Mouse (Mus musculus) hematopoietic stem cell, adult 5-6 weeks (primary cell): ENCODE results near the gene Mrpl40. TPM values are rescaled to one million over a fixed set of nuclear protein-coding genes. Genes with fewer than 3 reads are reported as not detected.
"Not testable (repeated sequence)": the region's sequence is repeated elsewhere in the genome, so short reads cannot be mapped to it uniquely, and the experiment has no call there.

Experiments
- ATAC-seq, 2 experiments: fragments of 125-278 bp in 1 of 2; replicated peaks in 1 of 2; 2 replicates each; pipeline ENCODE4 v1.8.0; 2016 to 2017; ENCODE audit warnings: inconsistent platforms in 2 of 2, mild to moderate bottlenecking in 2 of 2, moderate number of reproducible peaks in 2 of 2, low read depth in 1 of 2, moderate TSS enrichment in 1 of 2; ENCODE audit not compliant: low FRiP score in 2 of 2, poor library complexity in 2 of 2, severe bottlenecking in 2 of 2, insufficient read depth in 1 of 2, low TSS enrichment in 1 of 2
- total RNA-seq: library from RNA; stranded (forward); fragments of 172-1452, 232-1000 nt; gene quantifications from 2 replicates; pipeline ENCODE4 v1.2.3, GENCODE M21; 2017

The Mrpl40 gene
- 70.6 and 94.1 TPM in 2 replicates for total RNA-seq

DNA sequence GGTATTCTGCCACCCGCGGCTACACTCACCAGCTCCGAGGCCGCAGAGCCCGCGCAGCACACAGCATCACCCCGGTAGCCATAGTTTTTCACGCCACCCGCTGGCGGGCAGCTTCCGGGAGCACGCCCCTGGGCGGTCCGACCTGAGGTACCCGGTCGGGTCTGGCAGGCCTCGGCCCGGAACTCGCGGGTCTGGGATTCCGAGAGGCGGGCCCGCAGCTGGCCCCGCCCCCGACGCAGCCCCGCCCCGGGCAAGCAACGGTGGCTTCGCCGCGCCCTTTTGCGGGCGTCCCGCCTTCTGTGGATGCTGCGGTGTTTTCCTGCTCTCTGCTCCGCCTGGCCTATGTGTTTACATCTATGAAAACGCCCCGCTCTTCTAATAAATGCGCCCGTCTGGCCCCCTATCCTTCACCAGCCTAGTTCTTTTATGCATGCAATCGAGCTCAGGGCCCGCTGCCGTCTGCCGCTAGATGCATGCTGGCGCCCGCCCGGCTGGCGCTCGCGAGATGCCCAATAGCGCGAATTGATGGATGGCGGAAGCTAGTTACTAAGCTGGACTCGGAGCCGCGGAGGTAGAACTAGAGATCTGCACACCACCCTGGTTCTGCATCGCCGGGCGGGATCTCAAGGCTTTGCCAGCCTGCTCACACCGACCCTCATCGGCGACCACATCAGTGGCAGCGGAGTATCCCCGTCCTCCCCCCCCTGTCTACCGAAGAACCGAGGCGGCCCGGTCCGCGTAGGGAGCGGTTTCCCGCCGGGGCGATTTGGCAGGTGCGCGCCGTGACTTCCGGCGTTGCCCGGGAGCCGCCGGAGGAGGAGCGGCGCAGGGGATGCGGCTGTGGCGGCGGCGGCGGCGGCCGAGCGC is at the start of gene Mrpl40, which contains the start of gene Hira:
Gene Mrpl40, minus strand, starts transcription at position 421 of the 867 bp plus-strand sequence.
Gene Hira, plus strand, starts transcription at position 596 of the 867 bp plus-strand sequence.
- peak; percentile 82 to 88 for ATAC-seq

DNA sequence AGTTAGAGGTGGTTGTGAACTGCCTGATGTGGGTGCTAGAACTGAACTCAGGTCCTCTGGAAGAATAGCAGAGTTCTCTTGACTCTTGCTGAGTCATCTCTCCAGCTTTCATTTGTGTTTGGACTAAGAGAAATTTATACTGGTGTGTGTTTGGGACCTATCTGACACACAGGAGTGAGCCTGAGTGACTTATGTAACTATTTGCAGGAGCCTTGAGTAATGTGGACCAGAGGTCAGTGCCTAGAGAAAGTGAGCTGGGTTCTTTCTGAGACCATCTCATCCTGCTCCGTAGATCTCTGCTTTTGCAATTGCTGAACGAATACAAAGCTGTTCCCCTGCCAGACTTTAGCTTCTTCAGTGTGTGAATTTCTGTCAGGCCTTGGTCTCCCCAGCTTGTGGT is 45.1 kb upstream of the Mrpl40 start:
- no peak for ATAC-seq

DNA sequence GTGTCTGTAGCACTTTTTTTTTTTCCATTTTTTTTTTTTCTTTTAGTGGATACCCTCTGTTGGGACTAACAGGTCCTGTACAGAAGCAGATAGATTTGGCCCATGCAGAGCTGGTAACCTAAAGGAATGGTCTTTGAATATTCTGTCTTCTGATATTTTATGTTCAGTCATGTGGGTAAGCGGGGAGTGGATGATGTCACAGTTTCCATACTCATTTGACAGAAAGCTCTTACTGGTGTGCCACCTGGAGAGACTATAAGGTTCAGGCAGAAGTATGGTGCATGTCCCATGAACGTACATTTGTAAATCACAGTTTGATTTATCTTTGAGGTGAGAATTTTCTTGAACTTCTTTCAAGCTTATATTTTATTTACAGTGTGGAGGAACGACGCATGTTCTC is 39.4 kb upstream of the Mrpl40 start:
- no peak for ATAC-seq

DNA sequence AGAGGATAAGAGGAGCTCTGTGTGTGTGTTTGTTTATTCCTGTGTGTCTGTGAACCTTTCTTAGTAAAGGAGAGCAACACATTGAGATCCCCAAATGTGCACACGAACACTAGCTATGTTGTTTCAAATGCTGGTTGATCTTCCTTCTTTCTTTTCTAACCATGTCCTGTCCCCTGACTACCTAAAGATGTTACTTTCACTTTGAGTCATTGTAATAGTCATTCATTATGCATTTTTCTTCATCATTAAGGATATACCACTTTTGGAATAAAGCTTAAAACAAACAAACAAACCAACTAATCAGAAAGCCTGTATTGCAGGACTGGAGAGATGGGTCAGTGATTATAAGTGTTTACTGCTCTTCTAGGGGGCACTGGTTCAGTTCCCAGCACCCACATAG is 29.0 kb upstream of the Mrpl40 start:
- ATAC-seq, result no peak

DNA sequence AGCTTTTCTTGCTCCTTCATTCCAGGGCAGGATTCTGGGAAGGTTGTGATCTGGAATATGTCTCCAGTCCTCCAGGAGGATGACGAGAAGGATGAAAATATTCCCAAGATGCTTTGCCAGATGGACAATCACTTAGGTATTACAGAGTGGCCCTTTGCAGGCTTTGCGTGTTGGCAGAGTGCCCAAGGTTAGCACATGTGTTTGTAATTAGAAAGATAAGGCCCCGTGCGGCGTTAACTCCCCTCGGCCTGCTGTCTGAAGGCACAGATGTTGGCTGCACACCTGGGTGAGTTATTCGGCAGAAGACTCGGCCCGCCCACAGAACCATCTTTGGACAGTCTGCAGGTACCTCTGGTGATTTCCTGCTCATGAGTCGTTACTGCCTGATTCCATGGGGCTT is 19.8 kb upstream of the Mrpl40 start:
- no peak for ATAC-seq

DNA sequence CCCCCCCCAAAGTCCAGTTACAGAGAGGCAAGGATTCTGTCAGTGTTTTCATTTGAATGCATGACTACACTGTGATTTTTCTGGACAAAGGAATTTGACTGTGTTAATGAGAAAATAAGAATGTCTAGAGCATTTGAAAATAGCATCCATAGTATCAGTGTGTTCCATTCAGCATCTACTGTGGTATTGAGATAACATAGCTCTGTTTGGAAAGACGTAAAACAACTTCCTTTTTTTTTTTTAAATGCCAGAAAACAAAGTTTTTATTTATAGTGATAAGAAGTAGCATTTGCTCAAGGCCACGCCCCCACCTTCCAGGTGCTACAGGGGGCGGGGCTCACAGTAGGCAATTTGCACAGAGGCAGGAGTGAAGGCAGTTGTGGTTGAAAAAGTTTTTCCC is 18.6 kb upstream of the Mrpl40 start:
- ATAC-seq, result no peak

DNA sequence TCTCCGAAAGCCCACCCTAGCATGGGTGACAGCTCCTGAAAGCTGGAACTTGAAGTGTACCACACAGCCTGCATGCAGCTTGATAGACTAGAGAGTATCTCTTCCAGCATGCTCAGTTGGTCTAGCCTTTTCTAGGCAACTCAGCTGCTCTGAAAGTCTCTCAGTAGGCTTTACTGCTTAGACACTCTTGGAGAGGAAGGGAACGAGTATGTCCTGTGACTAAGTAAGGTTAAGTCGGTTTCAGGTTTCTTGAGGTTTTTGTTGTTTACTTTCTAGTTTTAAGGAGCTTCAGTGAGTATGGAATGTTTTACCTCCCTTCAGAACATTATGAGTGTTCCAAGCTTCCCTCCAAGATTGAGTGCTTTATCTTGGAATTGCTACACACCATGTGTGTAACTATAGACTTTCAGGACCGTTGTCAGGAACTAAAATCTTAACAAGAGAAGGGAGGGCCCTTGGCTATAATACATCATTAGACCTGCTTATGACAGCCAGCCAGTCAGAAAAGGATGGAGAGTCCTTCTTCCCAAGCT is 17.2 kb upstream of the Mrpl40 start:
- no peak for ATAC-seq

DNA sequence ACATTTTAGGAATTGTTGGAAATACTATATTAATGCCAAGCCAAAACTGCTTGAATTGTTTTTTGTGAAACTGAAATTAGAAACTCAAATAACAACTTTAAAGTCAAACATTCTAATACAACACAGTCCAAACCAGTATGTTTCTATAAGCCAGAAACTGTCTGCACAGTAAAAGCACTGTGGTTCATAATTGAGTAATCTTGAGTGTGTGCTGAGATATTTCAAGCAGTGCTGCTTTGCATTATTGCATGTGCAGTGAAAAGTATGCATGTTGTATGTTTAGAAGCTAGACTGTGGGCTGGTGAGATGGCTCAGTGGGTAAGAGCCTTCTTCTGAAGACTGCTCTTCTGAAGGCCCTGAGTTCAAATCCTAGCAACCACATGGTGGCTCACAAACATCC is 7.4 kb upstream of the Mrpl40 start:
- ATAC-seq, result no peak

DNA sequence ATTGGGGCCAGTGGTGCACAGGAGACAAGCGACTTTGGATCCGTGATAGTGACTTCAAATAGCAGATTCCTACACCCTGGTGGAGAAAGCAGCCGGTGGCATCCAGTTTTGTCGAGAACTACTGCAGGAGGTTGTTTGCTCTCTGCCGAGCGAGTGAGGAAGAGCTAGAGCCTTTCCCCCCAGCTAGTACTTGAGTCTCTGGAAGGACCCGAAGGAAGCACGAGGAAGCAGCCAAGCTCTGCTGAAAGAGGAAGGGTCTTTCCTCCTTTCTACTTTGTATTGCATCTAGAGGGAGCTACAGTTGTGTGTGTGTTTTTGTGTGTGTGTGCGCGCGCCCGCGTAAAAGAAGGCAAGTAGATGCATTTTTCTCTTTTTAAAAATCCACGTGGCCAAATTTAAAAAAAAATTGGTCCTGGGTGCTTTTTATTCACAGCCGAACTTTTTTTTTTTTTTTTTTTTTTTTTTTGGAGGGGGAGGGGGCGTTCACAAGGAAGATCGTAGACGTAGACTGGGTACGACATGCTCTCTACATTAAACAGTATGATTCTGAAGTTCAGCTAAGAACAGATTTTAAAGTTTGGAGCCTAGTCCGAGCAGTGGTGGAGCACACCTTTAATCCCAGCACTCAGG is 1.5 kb upstream of the Mrpl40 start:
- ATAC-seq, result peak in 1 of 2 experiments; percentile 39; a peak in 3 of 4 replicates

DNA sequence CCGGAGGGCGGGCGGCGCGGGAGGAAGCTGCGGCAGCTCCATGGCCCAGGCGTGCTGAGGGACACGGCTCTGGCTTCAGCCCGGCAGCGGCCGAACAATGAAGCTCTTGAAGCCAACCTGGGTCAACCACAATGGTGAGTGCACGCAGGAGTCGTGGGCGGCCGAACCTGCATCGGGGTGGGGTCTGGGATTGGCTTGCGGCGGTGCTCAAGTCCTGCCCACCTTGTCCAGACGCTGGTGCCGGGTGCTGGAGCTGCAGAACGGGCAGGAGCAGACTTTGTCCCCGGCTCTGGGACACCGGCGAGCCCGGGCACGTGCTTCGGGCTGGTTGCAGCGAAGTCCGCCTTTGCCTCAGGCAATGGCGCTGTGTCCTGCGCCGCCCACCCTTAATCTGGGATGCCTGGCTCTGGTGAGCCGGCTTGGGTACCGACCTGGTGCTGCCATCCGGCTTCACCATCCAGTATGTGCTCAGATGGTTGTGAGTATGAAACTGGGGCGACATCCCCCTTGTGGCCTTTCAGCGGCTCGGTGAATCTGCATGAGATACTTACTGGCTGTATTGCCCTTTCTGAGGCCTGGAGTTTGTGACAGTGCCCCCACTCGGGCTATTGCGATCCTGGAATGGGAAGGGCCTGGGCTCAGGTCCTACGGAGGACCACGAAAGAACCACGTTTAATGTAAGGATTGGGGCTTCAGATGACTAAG is 876 bp upstream of the Mrpl40 start:
- peak; percentile 48 to 57 for ATAC-seq

DNA sequence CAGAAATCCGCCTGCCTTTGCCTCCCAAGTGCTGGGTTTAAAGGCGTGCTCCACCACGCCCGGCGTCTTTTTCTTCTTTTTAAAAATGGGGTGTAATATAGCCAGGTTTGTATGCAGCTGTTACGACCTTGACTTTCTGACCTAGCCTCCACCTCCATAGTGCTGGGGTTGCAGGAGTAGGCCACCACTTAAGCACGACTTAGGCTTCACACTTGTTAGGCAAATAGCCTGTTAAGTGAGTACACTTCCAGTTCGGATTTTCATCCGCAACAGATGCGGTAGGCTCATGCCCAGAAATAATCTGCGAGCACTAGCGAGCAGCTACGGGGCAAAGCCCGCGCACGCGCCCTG is 596 bp downstream of the Mrpl40 start:
- ATAC-seq, result no peak

DNA sequence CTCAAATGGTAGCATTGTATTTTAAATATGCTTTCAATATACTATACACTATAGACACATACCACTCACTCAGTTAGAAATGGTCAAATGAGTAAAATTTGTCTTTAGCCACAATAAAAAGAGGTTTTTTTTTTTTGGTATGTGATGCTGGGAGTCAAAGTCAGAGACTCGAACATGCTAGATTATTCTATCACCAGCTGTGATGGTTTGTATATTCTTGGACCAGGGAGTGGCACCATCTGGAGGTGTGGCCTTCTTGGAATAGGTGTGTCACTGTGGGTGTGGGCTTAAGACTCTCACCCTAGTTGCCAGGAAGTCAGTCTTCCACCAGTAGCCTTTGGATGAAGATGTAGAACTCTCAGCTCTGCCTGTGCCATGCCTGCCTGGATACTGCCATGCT is 6.2 kb downstream of the Mrpl40 start:
- ATAC-seq, result not testable (repeated sequence)

DNA sequence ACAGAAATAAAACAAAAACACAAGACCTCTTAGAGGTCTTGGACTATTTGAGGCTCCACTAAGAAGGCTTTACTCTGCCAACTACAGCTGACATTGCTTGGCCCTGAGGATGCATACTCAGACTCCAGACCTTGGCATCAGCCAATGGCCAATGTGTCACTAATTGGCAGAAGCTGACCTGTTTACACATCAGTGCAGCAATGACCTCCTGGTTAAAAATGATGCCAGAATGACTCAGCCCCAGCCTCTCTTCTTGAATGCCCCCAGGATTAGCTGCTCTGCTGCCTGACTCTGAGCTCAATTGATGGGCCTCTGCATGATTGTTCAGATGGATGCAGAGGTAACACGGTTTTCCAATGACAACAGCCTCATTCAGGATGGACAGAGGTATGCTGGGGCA is 16.5 kb downstream of the Mrpl40 start:
- ATAC-seq, result no peak

DNA sequence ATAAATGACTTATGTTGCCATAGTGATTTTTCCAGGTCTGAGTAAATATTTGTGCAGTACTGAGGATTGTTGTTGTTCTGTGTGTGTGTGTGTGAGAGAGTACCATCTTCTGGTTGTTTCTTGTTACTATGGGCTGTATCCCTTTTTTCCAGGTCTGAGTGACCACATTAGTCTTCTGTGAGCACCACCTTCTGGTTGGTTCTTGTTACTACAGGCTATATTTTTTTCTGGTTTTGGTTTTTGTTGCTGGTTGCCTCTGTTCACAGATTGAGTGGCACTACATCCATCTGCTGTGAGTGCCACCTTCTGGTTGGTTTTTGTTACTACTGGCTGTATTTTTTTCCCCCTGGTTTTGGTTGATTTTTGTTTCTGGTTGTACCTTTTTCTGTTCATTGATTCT is 18.1 kb downstream of the Mrpl40 start:
- peak; percentile 32 to 48; a peak in 2 of 4 replicates for ATAC-seq

DNA sequence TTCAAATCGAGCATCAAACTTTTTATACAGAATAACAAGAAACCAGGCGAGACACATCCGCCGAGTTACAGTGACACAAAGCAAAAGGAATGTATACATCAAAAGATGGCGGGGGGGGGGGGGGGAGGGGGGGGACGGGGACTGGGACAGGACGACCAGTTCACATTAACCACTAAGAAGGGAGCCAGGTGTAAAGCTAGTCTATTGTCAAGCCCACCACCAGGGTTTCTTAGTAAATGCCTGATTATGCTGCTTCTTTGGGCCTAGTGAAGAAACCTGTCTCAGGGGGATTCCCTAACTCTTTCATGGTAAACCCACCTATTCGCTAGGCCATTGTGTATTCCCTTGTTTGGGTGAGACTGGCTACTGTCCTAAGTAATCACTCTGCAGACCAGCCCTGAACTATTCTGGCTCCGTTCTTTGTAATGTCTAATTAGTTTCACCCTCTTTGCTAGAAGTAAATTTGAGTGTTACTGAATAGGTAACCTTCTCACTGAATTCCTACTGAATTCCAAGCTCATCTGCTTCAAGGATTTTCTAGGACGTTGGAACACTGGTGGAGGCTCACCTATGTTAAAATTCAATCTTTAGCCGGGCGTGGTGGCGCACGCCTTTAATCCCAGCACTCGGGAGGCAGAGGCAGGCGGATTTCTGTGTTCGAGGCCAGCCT is 27.0 kb downstream of the Mrpl40 start:
- ATAC-seq, result not testable (repeated sequence)

DNA sequence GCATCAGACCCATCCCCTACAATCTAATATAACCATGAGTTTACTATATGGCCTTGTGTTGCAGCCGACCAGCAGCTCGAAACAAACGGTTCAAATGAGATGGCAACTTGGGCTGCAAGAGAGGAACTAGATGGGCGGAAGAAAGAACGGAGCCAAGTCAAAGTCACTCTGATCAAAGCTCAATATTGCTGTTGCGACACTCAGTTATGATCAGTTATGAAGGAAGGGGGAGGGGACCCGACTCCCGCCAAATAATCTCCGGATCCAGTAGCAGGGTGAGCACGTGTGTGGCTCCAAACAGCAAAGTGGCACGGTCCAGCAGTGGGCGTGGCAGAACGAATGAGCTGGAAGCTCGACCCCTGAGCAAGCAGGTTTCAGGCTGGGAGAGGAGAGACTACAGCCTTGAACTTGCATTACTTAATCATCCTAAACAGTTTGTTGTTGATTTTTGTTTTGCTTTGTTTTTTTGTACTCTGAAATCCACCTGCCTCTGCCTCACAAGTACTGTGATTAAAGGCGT is 30.3 kb downstream of the Mrpl40 start:
- ATAC-seq, result no peak

DNA sequence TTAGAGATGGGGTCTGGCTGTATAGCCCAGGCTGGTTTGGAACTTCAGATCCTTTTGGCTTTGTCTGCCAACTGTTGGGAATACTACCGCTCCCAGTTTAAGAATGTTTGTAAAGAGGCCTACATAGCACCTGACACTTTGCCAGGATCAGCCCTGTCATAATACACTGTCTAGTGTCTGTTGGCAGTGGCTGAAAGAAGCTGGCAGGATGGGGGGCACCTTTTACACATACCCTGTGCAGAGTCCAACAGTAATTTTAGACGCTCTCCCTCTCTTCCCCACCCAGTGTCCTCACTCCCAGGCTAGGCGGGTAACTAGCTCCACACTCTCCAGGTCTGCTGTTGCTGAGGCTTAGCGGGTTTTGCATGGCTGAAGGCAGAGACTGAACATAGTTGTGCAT is 38.3 kb downstream of the Mrpl40 start:
- no peak for ATAC-seq
